Mouse (Mus musculus) left cerebral cortex, postnatal 36 days (tissue): ENCODE data around the gene Gria1. TPM values are rescaled to one million over a fixed set of nuclear protein-coding genes. Genes with fewer than 3 reads are reported as not detected.

ENCODE experiments used
- DNase-seq, 2 experiments: peaks; one replicate each; pipeline ENCODE4 v3.0.0; 2021 to 2022; ENCODE audit warnings: low spot score in 2 of 2, mixed read lengths in 1 of 2
- intact Hi-C: fragments of 180-260 bp; cut with DNase I; formaldehyde crosslinking; loops from one replicate; pipeline ENCODE4 v1.15.1; 2025
- total RNA-seq, 2 experiments: library from RNA; stranded (reverse); gene quantifications; 2 replicates each; pipeline ENCODE4 v1.2.3; 2021

Gria1 gene
- total RNA-seq: 100 to 1,000 TPM; 206 to 232 TPM

DNA sequence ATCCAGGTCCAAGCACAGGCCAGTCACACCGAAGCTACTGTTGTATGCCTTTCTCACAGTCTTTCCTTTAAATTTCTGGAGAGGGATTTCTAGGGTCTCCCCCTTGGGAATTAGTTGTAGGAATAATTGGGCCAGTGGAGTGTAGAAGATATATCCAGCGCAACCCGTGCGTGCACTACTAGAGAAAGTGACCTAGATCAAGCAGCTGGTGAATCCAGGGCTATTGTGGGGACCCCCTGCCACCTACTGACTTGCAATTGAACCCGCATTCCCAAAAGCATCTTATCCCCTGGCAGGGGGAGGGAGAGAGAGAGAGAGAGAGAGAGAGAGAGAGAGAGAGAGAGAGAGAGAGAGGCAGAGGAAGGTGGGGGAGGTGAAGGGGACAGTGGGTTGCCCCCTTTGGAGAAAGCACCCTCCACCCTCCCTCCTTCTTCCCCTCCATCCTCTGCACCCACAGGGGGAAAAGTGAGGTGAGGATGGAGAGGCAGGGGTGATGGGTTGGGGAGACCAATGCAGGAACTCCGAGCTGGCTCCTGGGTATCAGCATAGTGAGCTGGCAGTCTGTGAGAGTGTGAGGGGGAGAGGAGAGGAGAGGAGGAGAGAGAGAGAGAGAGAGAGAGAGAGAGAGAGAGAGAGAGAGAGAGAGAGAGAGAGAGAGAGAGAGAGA, at the start of gene Gria1:
Gene Gria1, plus strand, starts transcription at position 364 of the 667 bp plus-strand sequence.
- no peak for DNase-seq
- intact Hi-C loops: loop anchor here (5.0 to 10.0 kb wide), 5 partner anchors 139 to 844 kb away; no protein-coding TSS in a partner anchor

- intact Hi-C loops: no loop called here
- no peak for DNase-seq
These were observed 49.4 kb upstream of the Gria1 start for GRCm38 (mm10) chr11:56961751-56962150.

- intact Hi-C loops: no loop called here
- no peak for DNase-seq
These were observed 38.4 kb upstream of the Gria1 start for GRCm38 (mm10) chr11:56972814-56973213.

- intact Hi-C loops: no loop called here
- no peak for DNase-seq
These were observed 26.7 kb upstream of the Gria1 start for GRCm38 (mm10) chr11:56984321-56985000.

- no peak for DNase-seq
- intact Hi-C loops: no loop called here
These were observed 25.7 kb upstream of the Gria1 start for GRCm38 (mm10) chr11:56985457-56985856.

- DNase-seq: no peak
- intact Hi-C loops: no loop called here
These were observed 11.6 kb upstream of the Gria1 start for GRCm38 (mm10) chr11:56999601-57000001.

DNA sequence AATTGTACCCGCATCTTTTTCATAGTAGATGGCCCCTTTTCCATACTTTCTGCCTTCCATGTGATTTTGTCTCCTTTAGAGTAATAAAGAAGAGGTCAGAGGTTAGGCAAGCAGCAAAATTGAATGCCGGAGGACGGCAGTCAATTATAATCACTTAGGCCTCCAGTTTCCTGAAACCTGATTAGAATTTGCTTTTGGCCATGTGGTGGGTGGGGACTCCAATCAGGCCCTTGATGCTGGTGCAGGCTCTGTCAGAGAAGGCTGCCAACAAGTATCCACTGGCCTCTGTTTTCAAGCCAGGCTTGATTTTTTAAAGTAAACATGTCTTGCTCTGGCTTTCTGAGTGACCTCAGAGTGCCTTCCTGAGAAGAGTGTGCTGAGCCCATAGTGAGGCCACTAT, 6.6 kb upstream of the Gria1 start:
- DNase-seq: no peak
- intact Hi-C loops: no loop called here

DNA sequence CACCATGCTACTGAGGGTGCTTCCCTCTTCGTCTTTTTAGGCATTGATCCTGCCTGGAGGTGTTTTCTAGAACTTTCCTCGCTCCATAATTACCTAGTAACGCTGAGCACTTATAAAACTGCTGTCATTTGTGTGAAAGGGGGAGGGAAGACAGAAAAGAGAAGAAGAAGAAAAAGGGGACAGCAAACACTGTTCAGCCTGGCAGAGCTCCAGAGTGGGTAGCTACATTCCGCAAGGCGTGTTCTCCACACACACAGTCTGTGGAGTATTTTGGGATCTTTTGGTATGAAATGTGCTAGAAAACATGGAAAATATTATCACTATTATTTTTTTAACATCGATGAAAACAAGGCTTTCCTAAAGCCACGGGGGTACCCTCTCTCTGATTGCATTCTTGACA, 5.8 kb upstream of the Gria1 start:
- intact Hi-C loops: no loop called here
- no peak for DNase-seq

GRCm38 (mm10) chr11:57007790-57008189, 3.4 kb upstream of the Gria1 start:
- intact Hi-C loops: no loop called here
- DNase-seq: no peak

DNA sequence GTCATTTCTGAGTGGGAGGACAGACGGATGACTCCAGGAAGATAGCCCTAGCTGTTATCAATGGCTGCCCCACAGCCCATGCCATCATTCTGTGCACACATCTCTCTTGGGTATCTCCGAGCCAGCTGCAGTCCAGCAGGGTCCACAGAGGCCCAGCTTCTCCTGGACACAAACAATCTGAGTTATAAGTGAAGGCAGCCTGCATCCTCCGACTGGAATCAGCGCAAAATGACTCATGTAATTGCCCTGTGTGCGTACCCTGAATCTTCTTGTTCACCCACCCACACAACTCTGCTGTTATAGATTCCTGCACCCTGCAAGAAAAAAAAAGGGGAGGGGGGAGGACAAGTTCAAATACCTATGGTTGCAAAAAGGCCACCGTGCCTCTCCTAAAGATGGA, 576 bp upstream of the Gria1 start:
- intact Hi-C loops: loop anchor here (5.0 to 10.0 kb wide), 5 partner anchors 138 to 843 kb away; no protein-coding TSS in a partner anchor
- no peak for DNase-seq

DNA sequence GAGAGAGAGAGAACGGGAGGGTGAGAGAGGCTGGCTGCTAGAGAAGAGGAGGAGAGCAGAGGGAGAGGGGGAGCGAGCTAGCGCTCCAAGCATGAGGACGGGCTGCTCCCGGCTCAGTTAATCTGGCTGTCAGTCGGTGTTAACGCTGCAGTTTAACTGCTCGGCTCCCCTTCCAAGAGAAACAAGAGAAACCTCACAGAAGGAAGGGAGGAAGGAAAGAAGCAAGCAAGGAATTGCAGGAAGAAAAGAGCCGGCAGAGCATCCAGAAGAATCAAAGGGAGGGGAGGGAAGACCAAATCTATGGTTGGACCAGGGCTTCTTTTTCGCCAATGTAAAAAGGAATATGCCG, 478 bp downstream of the Gria1 start:
- intact Hi-C loops: loop anchor here (5.0 to 10.0 kb wide), 5 partner anchors 139 to 844 kb away; no protein-coding TSS in a partner anchor
- peak; percentile 68 to 69 for DNase-seq

- no peak for DNase-seq
- intact Hi-C loops: loop anchor here (5.0 to 10.0 kb wide), 5 partner anchors 140 to 845 kb away; no protein-coding TSS in a partner anchor
These were observed 1.2 kb downstream of the Gria1 start for GRCm38 (mm10) chr11:57012287-57012921.

GRCm38 (mm10) chr11:57013464-57014190, 2.4 kb downstream of the Gria1 start:
- intact Hi-C loops: loop anchor here (5.0 to 10.0 kb wide), 5 partner anchors 141 to 846 kb away; no protein-coding TSS in a partner anchor

GRCm38 (mm10) chr11:57014396-57014795, 3.2 kb downstream of the Gria1 start:
- DNase-seq: no peak
- intact Hi-C loops: loop anchor here (5.0 to 10.0 kb wide), 5 partner anchors 142 to 847 kb away; no protein-coding TSS in a partner anchor

More at GRCm38 (mm10) chr11:57013464-57014190, 2.4 kb downstream of the Gria1 start:
- peak in 1 of 2 experiments; percentile 26 for DNase-seq

DNA sequence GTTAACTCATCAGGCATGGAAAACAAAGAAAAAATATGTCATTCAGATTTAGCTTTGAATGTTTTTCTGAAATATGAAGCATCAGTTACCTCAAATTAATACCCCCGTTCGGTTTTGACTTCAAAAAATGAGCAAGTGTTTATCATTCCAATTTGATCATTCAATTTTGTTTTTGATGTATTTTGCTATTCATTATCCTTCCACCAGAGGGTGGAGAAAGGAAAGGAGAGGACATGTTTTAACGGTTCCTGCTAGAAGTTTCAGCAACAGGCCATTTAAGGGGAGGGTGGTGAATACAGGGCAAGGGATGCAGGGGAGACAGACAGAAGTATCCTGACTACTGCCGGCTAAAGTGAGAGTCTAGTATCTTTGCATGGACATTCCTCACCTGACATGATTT, 7.3 kb downstream of the Gria1 start:
- intact Hi-C loops: loop anchor here (10.0 kb wide), 1 partner anchor 644 kb away; no protein-coding TSS in a partner anchor
- no peak for DNase-seq

DNA sequence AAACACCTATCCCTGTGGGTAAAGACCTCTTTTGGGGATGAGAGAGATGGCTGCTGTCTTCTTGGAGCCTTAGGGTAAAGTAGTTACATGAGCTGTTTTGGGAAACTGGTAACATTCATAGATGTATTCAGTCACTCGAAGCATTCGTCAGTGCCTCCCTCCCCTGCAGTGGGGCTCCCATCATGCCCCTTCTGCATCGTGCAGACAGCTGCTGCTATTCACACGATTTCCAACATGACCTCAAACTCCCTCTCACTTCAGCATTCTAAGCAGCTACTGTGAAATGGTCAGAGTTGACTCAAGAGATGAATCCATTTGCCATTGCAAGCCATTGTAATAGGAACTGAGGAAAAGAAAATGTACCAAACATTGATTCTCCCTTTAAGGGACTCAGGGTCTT, 11.2 kb downstream of the Gria1 start:
- peak in 1 of 2 experiments; percentile 4 for DNase-seq
- intact Hi-C loops: no loop called here

DNA sequence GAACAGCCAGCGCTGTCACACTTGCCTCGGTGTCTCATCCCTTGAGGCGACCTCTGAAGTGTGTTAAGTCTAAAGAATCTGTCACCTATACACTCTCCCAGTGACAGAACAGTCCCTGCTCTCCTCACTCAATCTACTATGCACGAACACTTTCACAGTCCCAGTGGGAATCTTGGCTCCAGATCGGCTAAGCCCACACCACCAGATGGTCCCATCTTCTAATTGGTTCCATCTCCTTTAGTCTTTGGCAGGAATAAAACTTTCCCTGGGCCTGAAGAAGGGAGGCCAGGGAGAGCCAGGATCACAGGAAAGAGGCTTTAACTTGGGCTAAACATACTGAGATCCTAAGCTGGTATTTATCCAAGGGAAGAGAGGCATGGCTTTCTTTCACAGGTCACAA, 19.3 kb downstream of the Gria1 start:
- intact Hi-C loops: no loop called here
- peak; percentile 73 to 74 for DNase-seq

DNA sequence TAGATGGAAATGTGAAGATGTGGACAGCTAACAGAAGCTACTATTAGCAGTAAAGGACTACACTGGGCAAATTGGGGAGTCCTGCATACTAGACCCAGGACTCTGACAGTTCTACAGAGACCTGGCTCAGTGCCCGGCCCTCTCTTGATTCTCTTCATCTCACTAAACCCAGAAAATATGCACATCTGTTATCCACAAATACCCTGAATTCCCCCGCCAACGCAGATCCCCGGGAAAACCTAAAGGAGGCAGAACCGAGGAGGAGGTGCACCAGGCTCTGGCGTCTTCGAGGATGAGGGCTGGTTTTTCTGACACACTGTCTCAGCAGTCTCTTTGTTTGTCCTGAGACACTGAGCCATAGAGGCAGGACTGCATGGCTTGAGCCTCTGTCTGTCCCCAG, 27.6 kb downstream of the Gria1 start:
- peak; percentile 81 to 82 for DNase-seq
- intact Hi-C loops: no loop called here

GRCm38 (mm10) chr11:57039306-57039705, 28.1 kb downstream of the Gria1 start:
- intact Hi-C loops: no loop called here
- DNase-seq: peak in 1 of 2 experiments; percentile 49

- intact Hi-C loops: no loop called here
- DNase-seq: no peak
These were observed 30.9 kb downstream of the Gria1 start for GRCm38 (mm10) chr11:57042057-57042456.
